Mouse (Mus musculus) megakaryocyte, embryonic 14.5 days (primary cell): Measurements from ENCODE around the gene Ccdc114.

Experiments used
- FLI1 ChIP-seq: IDR thresholded peaks from 2 replicates; pipeline ENCODE4 v1.6.1; 2012; ENCODE audit warnings: low read length, inconsistent platforms, mixed read lengths
- GATA1 ChIP-seq: IDR thresholded peaks from 3 replicates; pipeline ENCODE4 v1.6.1; 2012; ENCODE audit warnings: mixed read lengths, low read length, inconsistent platforms, borderline replicate concordance

DNA sequence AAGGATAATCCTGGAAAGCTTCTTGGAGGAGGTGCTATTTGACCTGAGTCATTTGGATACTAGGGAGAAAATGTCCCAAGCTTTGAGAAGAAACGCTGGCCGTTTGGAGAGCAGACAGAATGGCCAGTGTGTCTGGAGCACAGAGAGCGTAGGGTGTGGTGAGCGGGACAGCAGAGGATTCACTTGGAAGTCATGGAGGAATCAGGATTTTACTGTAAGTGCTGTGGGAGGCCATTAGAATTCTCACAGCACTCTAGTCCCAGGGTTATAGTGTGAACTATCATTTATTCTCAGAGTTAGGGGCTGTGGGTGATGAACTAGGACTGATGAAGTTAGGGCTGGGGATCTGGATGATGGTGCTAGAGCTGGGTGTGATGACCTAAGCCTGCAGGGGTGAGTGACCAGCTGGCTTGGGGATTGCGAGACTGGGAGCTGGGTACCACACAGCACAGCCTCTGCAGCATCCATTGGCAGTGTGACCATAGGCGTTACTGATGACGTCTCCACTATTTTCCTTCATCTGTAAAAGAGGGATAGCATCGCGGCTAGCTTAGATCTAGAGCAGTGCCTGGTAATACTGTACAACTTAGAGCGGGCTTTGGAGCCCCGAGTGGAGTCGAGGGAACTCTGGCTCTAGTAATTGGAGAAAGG lies 1.8 kb upstream of the Ccdc114 start:
- no peak for TF ChIP-seq GATA1
- TF ChIP-seq FLI1 = no peak
